In genomic region chrX:134541145-134541954, GRCm38 (mm10) we compare ENCODE assay signal across 8 mouse cellular contexts. TPM values are rescaled to one million over a fixed set of nuclear protein-coding genes. Genes with fewer than 3 reads are reported as not detected.
DNase-seq lines count a peak whose midpoint lies in the region; ATAC-seq and TF ChIP-seq lines count a peak whose summit lies in the region.

TSS of gene Timm8a1 (minus strand) at chrX:134541865.

- peak; percentile 79 for ATAC-seq in embryonic facial prominence, embryonic 13.5 days (ENCODE audit: insufficient number of reproducible peaks, insufficient read depth, low FRiP score, low TSS enrichment, low read depth)

- TF ChIP-seq POLR2A in liver, adult 2 months (IDR thresholded peaks at IDR 0.05; ENCODE audit: extremely low read depth, insufficient read depth, low read length) = no peak

- WGBS in embryonic facial prominence, embryonic 13.5 days = 24% methylated on average over 50 of the region's 61 CpGs
- WGBS in liver, adult 2 months = under 1% methylated on average over 26 of the region's 61 CpGs

- H3K4me3 ChIP-seq in embryonic facial prominence, embryonic 13.5 days = peak within 1 kb of the TSS; percentile 54
- peak within 1 kb of the TSS; percentile 99 for H3K4me3 ChIP-seq in liver, adult 2 months (ENCODE audit: insufficient read depth, low read depth, low read length)

- no peaks in the 10 kb centered on the region for H3K36me3 ChIP-seq in embryonic facial prominence, embryonic 13.5 days
- H3K36me3 ChIP-seq in liver, adult 2 months (ENCODE audit: control insufficient read depth, insufficient read depth, low read length) = peaks cover 2% of the 10 kb centered on the region; the same call in 1 of the 2 replicates

- no peaks in the 10 kb centered on the region for H3K4me1 ChIP-seq in embryonic facial prominence, embryonic 13.5 days
- H3K4me1 ChIP-seq in liver, adult 2 months (ENCODE audit: control insufficient read depth, insufficient read depth, low read length) = peaks cover 2% of the 10 kb centered on the region; the same call in 1 of the 2 replicates

- H3K27me3 ChIP-seq in embryonic facial prominence, embryonic 13.5 days = no peaks in the 10 kb centered on the region
- H3K27me3 ChIP-seq in liver, adult 2 months (ENCODE audit: control insufficient read depth, insufficient read depth, low read length) = no peaks in the 10 kb centered on the region

- H3K79me2 ChIP-seq in liver, adult 2 months (ENCODE audit: control insufficient read depth, insufficient read depth, low read length) = no peaks in the 10 kb centered on the region

- H3K9me3 ChIP-seq in embryonic facial prominence, embryonic 13.5 days = no peaks in the 10 kb centered on the region

- peak within 1 kb of the TSS; percentile 87 for H3K27ac ChIP-seq in embryonic facial prominence, embryonic 13.5 days
- peak within 1 kb of the TSS; percentile 99 for H3K27ac ChIP-seq in liver, adult 2 months (replicated peaks; ENCODE audit: insufficient read depth, low read depth, low read length)

- no peak for TF ChIP-seq CTCF in liver, adult 2 months (IDR thresholded peaks at IDR 0.05; ENCODE audit: low read depth, low read length)

- H3K4me2 ChIP-seq in embryonic facial prominence, embryonic 13.5 days = peak within 1 kb of the TSS; percentile 59

- peak within 1 kb of the TSS; percentile 71 for H3K9ac ChIP-seq in embryonic facial prominence, embryonic 13.5 days
- peak within 1 kb of the TSS; percentile 95 for H3K9ac ChIP-seq in liver, adult 2 months (ENCODE audit: low read depth, low read length)

- DNase-seq in 416B (ENCODE audit: low read depth) = peak; percentile 78
- DNase-seq in adrenal gland, postnatal 25 days = peak; percentile 58
- DNase-seq in heart, adult 8-10 months (ENCODE audit: low spot score) = peak; percentile 31
- peak; percentile 23 to 36 for DNase-seq in kidney, adult 8-10 months
- DNase-seq in liver, adult 2 months (ENCODE audit: extremely low read depth, low read depth, low spot score) = peak; percentile 55
- DNase-seq in monocyte, adult 2 months (ENCODE audit: low read depth in 1 of 2, low spot score in 2 of 2) = peak; percentile 7 to 62
- DNase-seq in spleen, postnatal 36 days (ENCODE audit: low spot score in 2 of 2) = peak; percentile 40 to 42

RNA-seq across cellular contexts. Expression of gene Timm8a1, which starts in this region (rescaled TPM):
- 30.7 and 34.1 TPM in 2 replicates for total RNA-seq in adrenal gland, postnatal 25 days (2021)
- 66.8 and 78.8 TPM in 2 replicates for polyA plus RNA-seq in embryonic facial prominence, embryonic 13.5 days (2015; fragmentation: Nextera tagmentation; extraction: Ambion mirVana)
- total RNA-seq in heart, adult 8-10 months (2022) = 10 to 100 TPM; 17.8 to 27.5 (median 22.6) TPM
- 29.4 and 39.0 TPM in 2 replicates for total RNA-seq in liver, adult 2 months (2014; rRNA removed)
- polyA plus RNA-seq in liver, adult 2 months (2012; rRNA removed) = 3.6 and 3.8 TPM in 2 replicates

Comparison
In these comparisons a context has a peak if more than half of its experiments do, and no peak if none do; other contexts are left out.
1. Peak in every context shown above with its lines: DNase-seq, ATAC-seq, H3K4me3 ChIP-seq and H3K27ac ChIP-seq.
2. RNA of gene Timm8a1 (polyA plus RNA-seq): 66.8 to 78.8 TPM in embryonic facial prominence, embryonic 13.5 days; 3.6 to 3.8 TPM in liver, adult 2 months; every median in the first group is over 10 times any median in the second.